Comparison of ENCODE assay signal across 6 mouse cellular contexts in genomic region chr16:34968181-34968580, GRCm38 (mm10).
"Had no signal": no experiment of that assay in that cellular context is flagged by ENCODE, and none has a peak within 500 bp of the region (broad histone marks: within the 10 kb centered on the region; RNA-seq: fewer than 3 reads in every experiment).

No protein-coding gene starts in this region.

- H3K9ac ChIP-seq: kidney, embryonic 15.5 days; limb, embryonic 15.5 days; liver, embryonic 12.5 days; lung, embryonic 15.5 days; neural tube, embryonic 13.5 days had no signal

- H3K9me3 ChIP-seq: kidney, embryonic 15.5 days; limb, embryonic 15.5 days; liver, embryonic 12.5 days; lung, embryonic 15.5 days; neural tube, embryonic 13.5 days had no signal

- H3K4me1 ChIP-seq: liver, embryonic 12.5 days had no signal

- H3K4me3 ChIP-seq: kidney, embryonic 15.5 days; limb, embryonic 15.5 days; liver, embryonic 12.5 days; lung, embryonic 15.5 days; neural tube, embryonic 13.5 days had no signal

- H3K27me3 ChIP-seq: kidney, embryonic 15.5 days; liver, embryonic 12.5 days; lung, embryonic 15.5 days; neural tube, embryonic 13.5 days had no signal

- H3K27ac ChIP-seq: kidney, embryonic 15.5 days; limb, embryonic 15.5 days; liver, embryonic 12.5 days; lung, embryonic 15.5 days; neural tube, embryonic 13.5 days; stomach, postnatal 0 days had no signal

- H3K4me2 ChIP-seq: kidney, embryonic 15.5 days; limb, embryonic 15.5 days; liver, embryonic 12.5 days; lung, embryonic 15.5 days; neural tube, embryonic 13.5 days had no signal

- H3K36me3 ChIP-seq: limb, embryonic 15.5 days; liver, embryonic 12.5 days; neural tube, embryonic 13.5 days had no signal
